Mouse (Mus musculus): Measurements from ENCODE around the gene Jag2.
A peak's percentile ranks its signal among the peaks of the same experiment; 100 is the strongest.

DNA sequence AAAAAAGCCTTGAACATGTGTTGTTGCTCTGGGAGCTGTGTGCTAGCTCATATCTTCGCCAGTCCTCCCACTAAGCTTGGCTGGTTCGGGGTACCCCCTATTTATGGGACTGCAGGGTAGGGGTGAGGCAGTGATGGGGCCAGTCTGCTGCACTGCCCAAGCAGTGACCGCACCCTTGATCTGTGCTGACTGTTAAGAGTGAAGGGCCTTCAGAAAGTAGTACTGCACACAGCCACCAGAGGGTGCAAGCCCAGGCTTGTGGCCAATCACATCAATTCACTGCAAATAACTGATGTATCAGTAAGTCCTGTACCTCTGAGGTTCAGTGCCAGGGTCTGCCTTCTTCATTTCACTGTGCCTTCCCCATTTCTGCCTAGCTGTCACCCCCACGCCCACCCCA lies 26.2 kb upstream of the Jag2 start:
- TF ChIP-seq EP300 (optimal IDR thresholded peaks at IDR 0.05): no peak
- peak; percentile 93 for TF ChIP-seq CTCF (IDR thresholded peaks at IDR 0.05; ENCODE audit: low read depth)
